Mouse (Mus musculus): ENCODE data around the gene Ccdc33.

Ccdc33 gene

DNA sequence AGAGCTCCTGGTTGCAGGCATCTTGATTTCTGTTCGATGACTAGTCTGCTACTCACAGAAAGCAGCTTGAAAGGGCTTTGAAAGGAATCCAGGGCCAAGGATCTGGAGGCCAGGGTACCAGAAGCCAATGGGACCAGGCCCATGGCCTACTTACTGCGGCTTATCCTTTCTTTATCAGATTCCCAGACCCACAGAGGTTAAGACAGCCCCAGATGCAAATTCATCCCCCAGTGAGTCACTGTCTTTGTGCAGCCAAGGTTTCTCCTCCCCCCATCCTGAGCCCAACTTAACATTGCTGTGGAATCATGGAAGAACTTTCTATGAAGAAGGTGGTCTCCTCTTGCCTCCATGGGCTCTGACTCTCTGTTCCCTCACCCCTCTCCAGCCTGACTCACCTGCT is 106.1 kb downstream of the Ccdc33 start:
- no peak for DNase-seq (ENCODE audit: low spot score in 2 of 2)

- DNase-seq (ENCODE audit: low spot score in 2 of 2), result no peak
Measured at GRCm38 (mm10) chr9:58011552-58011951, 107.1 kb downstream of the Ccdc33 start.

- no peak for DNase-seq (ENCODE audit: low spot score in 2 of 2)
Measured at GRCm38 (mm10) chr9:58011027-58011426, 107.6 kb downstream of the Ccdc33 start.

- no peak for DNase-seq (ENCODE audit: low spot score in 2 of 2)
Measured at GRCm38 (mm10) chr9:58009588-58009987, 109.0 kb downstream of the Ccdc33 start.

DNA sequence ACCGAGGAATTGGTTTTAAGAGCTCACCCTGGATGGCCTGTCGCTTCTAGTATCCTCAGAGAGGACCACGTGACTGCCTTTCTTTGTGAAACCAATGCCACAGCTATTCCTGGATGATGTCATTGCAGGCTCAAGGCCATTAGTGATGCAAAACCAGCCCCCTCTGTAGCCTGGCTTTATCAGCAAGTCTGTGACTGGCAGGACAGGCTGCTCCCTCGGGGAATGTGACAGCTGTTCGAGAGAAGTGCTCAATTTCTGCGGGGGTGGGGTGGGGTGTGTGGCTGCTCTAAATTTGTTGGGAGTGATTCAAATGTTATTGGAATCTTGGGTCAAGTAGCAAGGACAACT is 109.6 kb downstream of the Ccdc33 start:
- DNase-seq (ENCODE audit: low spot score in 2 of 2), result no peak

- no peak for DNase-seq (ENCODE audit: low spot score in 2 of 2)
Measured at GRCm38 (mm10) chr9:58008336-58009014, 110.1 kb downstream of the Ccdc33 start.

DNA sequence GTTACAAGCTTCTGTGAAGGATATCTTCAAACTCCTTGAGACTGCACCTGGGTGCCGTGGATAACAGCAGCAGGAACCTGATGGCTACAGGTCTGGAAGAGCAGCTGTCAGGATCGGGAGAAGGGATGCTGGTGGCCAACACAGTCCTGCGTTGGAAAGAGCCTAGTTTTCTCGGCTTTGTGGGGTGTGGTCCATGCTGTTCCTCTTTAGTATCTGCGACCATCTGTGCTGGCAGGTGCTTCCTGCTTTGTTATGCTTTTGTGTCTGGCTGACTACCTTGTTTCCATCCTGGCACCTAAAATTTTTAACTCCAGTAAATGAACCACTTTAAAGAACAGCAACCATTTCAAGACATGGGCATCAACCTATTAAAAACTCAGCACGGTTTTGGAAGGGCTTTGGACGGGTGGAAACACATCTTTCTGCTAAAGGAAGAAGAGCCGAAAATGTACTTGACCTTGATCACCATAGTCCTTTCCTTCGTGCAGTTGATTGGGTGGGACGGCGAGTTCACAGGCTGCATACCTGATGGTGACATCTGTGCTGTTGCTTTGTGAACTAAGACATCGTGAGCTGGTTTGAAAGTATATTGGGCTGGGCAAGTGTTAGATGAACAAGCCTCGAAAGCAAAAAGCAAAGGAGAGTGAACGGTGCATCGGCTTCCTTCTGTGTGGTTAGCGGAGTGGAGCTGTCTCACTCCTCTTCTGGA is 112.7 kb downstream of the Ccdc33 start, which contains the start of gene Cyp11a1:
Gene Cyp11a1, plus strand, starts transcription at position 659 of the 709 bp plus-strand sequence.
- no peak for DNase-seq (ENCODE audit: low spot score in 2 of 2)

DNA sequence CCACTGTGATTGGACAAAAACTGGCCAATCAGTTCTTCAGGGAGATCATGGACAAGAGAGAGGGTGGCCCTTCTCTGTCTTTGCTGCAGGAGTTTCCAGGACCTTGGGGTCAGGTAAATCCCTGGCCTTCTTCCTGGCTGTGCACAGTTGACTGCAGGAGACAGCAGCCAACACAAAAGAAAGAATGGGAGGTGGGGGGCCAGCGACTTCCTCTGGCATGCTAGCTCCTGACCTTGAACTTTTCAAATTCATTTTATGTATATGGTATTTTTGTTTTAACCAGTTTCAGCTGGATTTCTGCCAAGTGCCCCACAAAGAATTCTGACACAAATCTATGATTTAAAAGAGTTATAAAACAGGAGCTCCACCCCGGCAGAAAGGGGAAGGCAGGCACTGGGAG is 115.4 kb downstream of the Ccdc33 start:
- no peak for DNase-seq (ENCODE audit: low spot score in 2 of 2)

- no peak for DNase-seq (ENCODE audit: low spot score in 2 of 2)
Measured at GRCm38 (mm10) chr9:57999676-58000075, 118.9 kb downstream of the Ccdc33 start.

DNA sequence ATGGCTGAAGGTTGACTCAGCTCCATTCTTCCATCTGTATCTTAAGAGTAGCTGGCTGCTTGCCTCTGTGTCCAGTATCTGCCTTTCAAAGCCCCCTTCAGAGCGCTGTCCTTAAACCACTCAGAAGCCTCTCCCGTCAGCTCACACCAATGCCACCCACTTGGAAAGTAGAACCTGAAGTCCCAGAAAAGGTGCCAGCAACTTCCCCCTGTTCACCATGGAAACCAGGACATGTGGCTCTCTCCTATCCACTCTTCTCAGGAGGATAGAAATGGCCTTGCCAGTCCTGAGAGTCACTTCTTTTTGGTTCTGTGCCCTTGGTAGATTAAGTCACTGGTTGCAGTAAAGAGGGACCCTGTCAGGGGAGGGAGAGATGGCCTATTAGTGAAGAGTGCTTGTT is 119.9 kb downstream of the Ccdc33 start:
- no peak for DNase-seq (ENCODE audit: low spot score in 2 of 2)

DNA sequence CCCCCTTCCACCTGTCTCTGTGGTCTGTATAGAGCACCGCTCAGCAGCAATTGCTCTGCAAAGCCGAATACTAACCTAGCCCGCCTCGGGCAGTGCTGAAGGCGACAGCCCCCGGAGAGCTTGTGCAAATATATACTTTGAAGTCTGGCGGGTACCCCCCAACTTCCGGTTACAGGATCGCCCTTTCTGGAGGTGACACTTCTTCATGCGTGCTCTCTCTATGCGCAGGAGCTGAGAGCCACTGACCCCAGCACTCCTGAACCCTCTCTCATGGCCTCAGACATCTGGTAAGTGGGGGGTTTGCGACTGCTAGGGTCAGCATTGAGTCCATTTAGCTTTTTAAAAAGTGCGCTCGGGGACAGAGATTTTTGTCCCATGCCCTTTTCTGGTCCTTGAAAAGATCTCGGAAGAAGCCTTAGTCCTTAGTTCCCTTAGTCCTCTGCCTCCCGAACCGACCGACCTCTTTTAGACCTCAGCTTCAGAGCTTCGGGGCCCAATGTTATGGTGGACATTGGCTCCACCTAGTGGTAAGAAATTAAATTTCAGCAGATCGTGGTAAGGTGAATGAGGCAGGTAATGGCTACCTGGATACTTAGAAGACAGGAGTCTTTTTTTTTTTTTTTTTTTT is 120.5 kb downstream of the Ccdc33 start:
- peak in 1 of 2 experiments; percentile 41 for DNase-seq (ENCODE audit: low spot score in 2 of 2)

DNA sequence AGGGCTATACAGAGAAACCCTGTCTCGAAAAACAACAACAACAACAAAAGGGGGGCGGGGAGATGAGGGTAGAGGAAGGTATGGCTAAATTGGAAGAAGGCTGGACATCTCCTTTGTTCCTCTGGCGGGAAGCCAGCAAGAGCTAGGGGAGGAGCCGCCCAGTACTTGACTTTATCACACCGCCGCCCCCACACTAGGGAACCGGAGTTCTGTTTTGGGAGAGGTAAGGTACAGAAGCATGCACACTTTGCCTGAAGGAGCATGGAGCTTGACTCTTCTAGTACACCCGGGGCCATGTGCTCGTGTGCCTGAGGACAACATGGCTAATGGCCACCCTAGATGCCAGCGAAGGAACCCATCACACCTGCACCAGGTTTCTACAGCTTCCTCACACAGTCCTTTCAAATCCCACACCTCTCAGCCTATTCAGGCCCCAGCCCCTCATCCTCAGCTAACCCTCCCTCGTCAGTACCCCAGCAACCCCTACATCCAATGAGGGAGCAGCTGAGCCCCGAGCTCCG is 121.1 kb downstream of the Ccdc33 start:
- no peak for DNase-seq (ENCODE audit: low spot score in 2 of 2)

DNA sequence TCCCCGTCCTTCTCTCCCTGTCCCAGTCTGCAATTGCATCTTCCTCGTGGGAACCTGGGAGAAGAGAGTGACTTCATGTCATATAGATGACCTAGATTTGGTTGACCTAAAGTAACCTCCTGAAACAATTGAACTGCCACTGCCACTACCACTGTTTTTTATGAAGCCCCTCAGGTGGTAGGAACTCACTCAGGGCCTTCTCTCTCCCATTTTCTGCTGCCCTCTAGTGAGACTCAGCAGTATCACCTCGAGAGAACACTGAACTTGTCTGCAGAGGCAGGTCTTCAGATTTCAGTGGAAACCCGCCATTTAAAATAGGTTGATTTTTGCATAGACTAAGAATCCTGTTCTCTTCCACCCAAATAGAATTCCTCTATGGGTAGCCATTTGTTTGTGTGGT is 123.3 kb downstream of the Ccdc33 start:
- DNase-seq (ENCODE audit: low spot score in 2 of 2), result no peak

DNA sequence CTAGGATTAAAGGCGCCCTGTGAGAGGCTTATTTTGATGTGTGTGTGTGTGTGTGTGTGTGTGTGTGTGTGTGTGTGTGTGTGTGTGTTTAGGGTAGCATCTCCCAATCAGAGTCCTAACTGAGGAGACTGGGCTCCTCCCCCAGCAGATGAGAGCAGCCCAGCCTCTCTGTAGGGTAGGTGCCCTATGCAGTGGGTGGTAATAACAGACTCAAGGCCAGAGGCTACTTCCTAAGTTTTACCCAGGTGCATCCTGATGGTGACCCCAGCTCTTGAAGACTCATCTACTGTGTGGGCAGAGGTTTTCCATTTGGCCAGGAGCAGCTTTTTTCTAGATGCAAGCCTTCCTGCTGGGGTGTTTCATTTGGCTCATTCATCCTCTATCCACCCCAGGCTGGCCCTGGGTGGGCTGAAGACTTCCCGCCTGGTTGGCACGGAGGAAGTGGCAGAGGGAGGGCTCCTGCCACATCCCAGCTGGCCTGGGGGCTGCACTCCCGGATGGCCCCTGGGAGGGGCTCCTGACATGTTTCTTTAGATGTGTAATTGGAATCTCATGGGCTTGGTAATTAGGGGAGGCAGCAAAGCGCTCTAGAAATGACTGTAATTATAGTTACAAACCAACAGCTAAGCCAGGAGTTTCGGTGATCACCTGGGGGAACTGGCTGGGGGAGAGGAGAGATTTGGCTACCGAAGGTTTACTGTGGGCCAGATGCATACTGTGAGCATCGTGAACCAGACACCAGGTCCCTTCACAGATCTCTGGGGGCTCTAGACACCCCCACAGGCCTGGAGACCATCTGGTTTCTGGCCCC is 125.6 kb downstream of the Ccdc33 start:
- DNase-seq (ENCODE audit: low spot score in 2 of 2), result no peak

- no peak for DNase-seq (ENCODE audit: low spot score in 2 of 2)
Measured at GRCm38 (mm10) chr9:57992060-57992459, 126.6 kb downstream of the Ccdc33 start.

DNA sequence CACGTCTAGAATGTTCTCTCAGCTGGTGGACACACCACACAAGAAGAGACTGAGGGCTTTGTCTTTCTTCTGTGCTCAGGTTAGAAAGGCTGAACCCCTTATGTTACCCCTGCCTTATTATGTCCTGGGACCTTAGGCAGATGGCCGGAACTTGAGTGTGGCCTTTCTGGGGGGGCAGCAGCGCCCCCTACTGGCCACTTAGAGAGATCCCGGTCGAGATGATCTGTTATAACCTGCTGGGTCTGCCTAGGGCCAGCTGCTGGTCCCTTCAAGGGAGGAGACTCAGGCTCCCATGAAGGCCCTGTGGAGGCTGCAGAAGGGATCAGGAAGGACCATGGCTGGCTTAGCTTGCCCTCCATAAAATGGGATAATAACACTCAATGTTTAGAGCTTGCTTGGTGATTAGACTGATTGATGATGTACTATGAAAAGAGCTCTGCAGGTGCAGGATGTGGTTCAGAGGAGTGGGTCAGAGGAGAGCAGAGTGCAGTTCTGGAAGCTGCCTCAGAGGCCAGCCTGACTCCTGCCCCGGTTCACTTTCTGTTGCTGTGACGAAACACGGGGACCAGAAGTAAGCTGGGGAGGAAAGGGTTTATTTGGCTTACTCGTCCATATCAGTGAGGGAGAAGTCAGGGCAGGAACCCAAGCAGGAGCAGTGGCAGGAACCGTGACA is 128.0 kb downstream of the Ccdc33 start:
- DNase-seq (ENCODE audit: low spot score in 2 of 2), result no peak

DNA sequence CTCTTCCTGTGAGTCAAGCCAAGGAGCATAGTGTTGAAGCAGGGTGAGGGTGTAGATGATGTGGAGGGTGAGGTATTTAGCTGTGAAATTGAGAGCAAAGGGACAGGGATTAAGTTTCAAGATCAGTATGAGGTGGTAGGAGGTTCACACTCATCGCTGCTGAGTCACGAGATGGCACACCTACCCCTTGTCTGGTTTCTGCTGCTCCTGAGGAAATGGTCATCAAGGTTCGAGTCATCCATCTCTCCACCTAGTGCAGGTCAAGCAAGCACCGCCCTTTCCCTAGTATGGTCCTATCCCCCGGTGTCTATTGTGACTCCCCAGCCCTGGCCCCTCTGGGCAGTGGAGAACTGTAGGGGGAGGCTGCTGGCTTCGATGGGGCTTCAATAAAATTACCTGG is 129.3 kb downstream of the Ccdc33 start:
- DNase-seq (ENCODE audit: low spot score in 2 of 2), result no peak

DNA sequence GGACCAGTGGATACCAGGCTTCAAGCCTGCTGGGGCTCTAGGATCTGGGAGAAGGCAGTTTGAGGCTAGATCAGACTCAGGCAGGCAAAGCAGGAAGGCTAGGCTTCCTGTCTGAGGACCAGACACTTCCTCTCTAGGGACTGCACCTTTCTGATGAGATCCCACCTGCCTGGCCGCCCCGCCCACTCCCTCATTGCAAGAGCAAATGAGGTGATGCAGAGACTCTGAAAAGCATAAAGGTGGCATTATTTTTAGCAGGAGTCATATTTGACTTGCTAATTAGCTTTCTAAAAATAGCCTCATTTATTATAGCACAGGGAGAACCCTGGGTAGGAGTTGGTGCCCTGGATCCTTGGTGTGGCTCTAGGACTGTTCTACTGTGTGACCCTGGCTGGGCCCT is 130.5 kb downstream of the Ccdc33 start:
- no peak for DNase-seq (ENCODE audit: low spot score in 2 of 2)

DNA sequence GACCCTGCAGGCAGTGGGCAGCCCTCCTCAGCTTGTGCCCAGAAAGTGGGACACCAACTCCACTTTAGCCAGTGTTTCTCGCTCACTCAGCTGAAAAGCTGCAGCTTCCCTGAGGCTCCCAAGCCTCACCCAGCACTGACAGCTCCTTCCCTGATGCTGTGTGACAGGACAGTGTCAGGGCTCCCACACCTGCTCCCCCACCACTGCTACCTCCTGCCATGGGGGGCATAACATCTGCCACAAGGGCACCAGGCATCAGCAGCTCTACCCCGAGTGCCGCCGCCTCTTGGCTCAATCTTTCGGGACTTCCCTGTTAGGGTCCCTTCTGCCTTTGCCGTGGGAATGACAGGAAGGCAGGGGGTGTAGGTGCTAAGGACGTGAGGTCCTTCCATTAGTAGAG is 132.3 kb downstream of the Ccdc33 start:
- DNase-seq (ENCODE audit: low spot score in 2 of 2), result no peak

DNA sequence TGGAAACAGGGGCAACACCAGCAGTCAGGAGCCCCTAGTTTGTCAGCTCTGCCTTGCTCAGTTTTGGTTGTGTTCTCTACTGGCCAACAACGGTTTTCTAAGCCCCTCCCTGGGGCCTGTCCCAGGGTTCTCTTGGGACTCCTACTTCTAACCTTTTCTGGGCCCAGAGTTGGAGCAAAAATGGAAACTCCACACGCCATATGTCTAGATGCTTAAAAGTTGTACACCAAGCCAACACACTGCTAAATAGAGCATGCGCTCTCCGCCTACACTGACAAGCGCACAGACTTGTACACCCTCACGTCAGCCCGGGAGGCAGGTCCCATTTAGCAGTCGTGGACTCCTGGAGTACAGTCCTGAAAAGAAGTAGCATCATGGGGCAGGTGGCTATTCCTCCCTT is 133.3 kb downstream of the Ccdc33 start:
- DNase-seq (ENCODE audit: low spot score in 2 of 2), result peak; percentile 65 to 88

- DNase-seq (ENCODE audit: low spot score in 2 of 2), result no peak
Measured at GRCm38 (mm10) chr9:57980570-57980969, 138.1 kb downstream of the Ccdc33 start.

Measured in right cerebral cortex, postnatal 36 days (tissue).